Mouse (Mus musculus): ENCODE measurements around the gene Klk1b1. TPM values are rescaled to one million over a fixed set of nuclear protein-coding genes. Genes with fewer than 3 reads are reported as not detected.

Klk1b1 gene
- polyA plus RNA-seq (2016; fragmentation: Nextera tagmentation; extraction: Ambion mirVana), result not detected in 2 replicates

- no peaks in the 10 kb centered on the region for H3K4me1 ChIP-seq
- 71% methylated on average over 3 of the region's 3 CpGs for WGBS
- no peaks in the 10 kb centered on the region for H3K27me3 ChIP-seq
- H3K27ac ChIP-seq (replicated peaks), result no peak within 1 kb of the TSS
- no peak for ATAC-seq (ENCODE audit: low FRiP score, low read depth)
- no peaks in the 10 kb centered on the region for H3K36me3 ChIP-seq
- no peak within 1 kb of the TSS for H3K4me3 ChIP-seq
- no peaks in the 10 kb centered on the region for H3K9me3 ChIP-seq
- no peak within 1 kb of the TSS for H3K9ac ChIP-seq (replicated peaks)
- H3K4me2 ChIP-seq (replicated peaks), result no peak within 1 kb of the TSS
Measured at GRCm38 (mm10) chr7:43966451-43966850, at the start of gene Klk1b1. Gene Klk1b1, plus strand, starts transcription at chr7:43966751.

GRCm38 (mm10) chr7:43918426-43918825 is 48.1 kb upstream of the Klk1b1 start:
- Histone ChIP-seq H3K27ac (replicated peaks) (no peak overlapping the region), H3K27me3 (no peaks in the 10 kb centered on the region), H3K36me3 (no peaks in the 10 kb centered on the region), H3K4me1 (no peaks in the 10 kb centered on the region), H3K9ac (replicated peaks) (no peak overlapping the region), H3K9me3 (no peaks in the 10 kb centered on the region), H3K4me3 (no peak overlapping the region), H3K4me2 (replicated peaks) (no peak overlapping the region)
- no peak for ATAC-seq (ENCODE audit: low FRiP score, low read depth)
- WGBS, result 87% methylated on average over 13 of the region's 13 CpGs

- Histone ChIP-seq H3K4me2 (replicated peaks) (no peak overlapping the region), H3K9ac (replicated peaks) (no peak overlapping the region), H3K27me3 (no peaks in the 10 kb centered on the region), H3K9me3 (no peaks in the 10 kb centered on the region), H3K36me3 (no peaks in the 10 kb centered on the region), H3K4me1 (no peaks in the 10 kb centered on the region), H3K4me3 (no peak overlapping the region), H3K27ac (replicated peaks) (no peak overlapping the region)
- WGBS, result 78% methylated on average over 8 of the region's 8 CpGs
- ATAC-seq (ENCODE audit: low FRiP score, low read depth), result no peak
Measured at GRCm38 (mm10) chr7:43918871-43919270, 47.7 kb upstream of the Klk1b1 start.

GRCm38 (mm10) chr7:43919559-43920451 is 46.7 kb upstream of the Klk1b1 start:
- H3K36me3 ChIP-seq, result no peaks in the 10 kb centered on the region
- WGBS, result 36% methylated on average over 14 of the region's 14 CpGs
- H3K27me3 ChIP-seq, result no peaks in the 10 kb centered on the region

GRCm38 (mm10) chr7:43920582-43920981 is 46.0 kb upstream of the Klk1b1 start:
- Histone ChIP-seq H3K4me3 (no peak overlapping the region), H3K36me3 (no peaks in the 10 kb centered on the region), H3K9ac (replicated peaks) (no peak overlapping the region), H3K9me3 (no peaks in the 10 kb centered on the region), H3K4me2 (replicated peaks) (no peak overlapping the region), H3K4me1 (no peaks in the 10 kb centered on the region), H3K27ac (replicated peaks) (no peak overlapping the region), H3K27me3 (no peaks in the 10 kb centered on the region)
- no peak for ATAC-seq (ENCODE audit: low FRiP score, low read depth)
- 93% methylated on average over 3 of the region's 3 CpGs for WGBS

More at GRCm38 (mm10) chr7:43919559-43920451, 46.7 kb upstream of the Klk1b1 start:
- H3K4me3 ChIP-seq, result no peak overlapping the region
- H3K27ac ChIP-seq (replicated peaks), result no peak overlapping the region
- H3K9ac ChIP-seq (replicated peaks), result no peak overlapping the region
- no peaks in the 10 kb centered on the region for H3K4me1 ChIP-seq
- peak; percentile 90 for ATAC-seq (ENCODE audit: low FRiP score, low read depth)
- no peaks in the 10 kb centered on the region for H3K9me3 ChIP-seq
- no peak overlapping the region for H3K4me2 ChIP-seq (replicated peaks)

GRCm38 (mm10) chr7:43921087-43921486 is 45.5 kb upstream of the Klk1b1 start:
- H3K27ac ChIP-seq (replicated peaks), result no peak overlapping the region
- no peak for ATAC-seq (ENCODE audit: low FRiP score, low read depth)
- H3K9me3 ChIP-seq, result no peaks in the 10 kb centered on the region
- 83% methylated on average over 6 of the region's 6 CpGs for WGBS
- H3K4me3 ChIP-seq, result no peak overlapping the region
- no peaks in the 10 kb centered on the region for H3K36me3 ChIP-seq
- H3K4me2 ChIP-seq (replicated peaks), result no peak overlapping the region
- H3K9ac ChIP-seq (replicated peaks), result no peak overlapping the region
- H3K4me1 ChIP-seq, result no peaks in the 10 kb centered on the region
- H3K27me3 ChIP-seq, result no peaks in the 10 kb centered on the region

- no peak for ATAC-seq (ENCODE audit: low FRiP score, low read depth)
- Histone ChIP-seq H3K36me3 (no peaks in the 10 kb centered on the region), H3K9me3 (no peaks in the 10 kb centered on the region), H3K4me3 (no peak overlapping the region), H3K4me1 (no peaks in the 10 kb centered on the region), H3K4me2 (replicated peaks) (no peak overlapping the region), H3K9ac (replicated peaks) (no peak overlapping the region), H3K27me3 (no peaks in the 10 kb centered on the region), H3K27ac (replicated peaks) (no peak overlapping the region)
- WGBS, result 79% methylated on average over 2 of the region's 2 CpGs
Measured at GRCm38 (mm10) chr7:43921941-43922340, 44.6 kb upstream of the Klk1b1 start.

GRCm38 (mm10) chr7:43925985-43926384 is 40.6 kb upstream of the Klk1b1 start:
- Histone ChIP-seq H3K27me3 (no peaks in the 10 kb centered on the region), H3K27ac (replicated peaks) (no peak overlapping the region), H3K4me1 (no peaks in the 10 kb centered on the region), H3K9me3 (no peaks in the 10 kb centered on the region), H3K4me2 (replicated peaks) (no peak overlapping the region), H3K36me3 (no peaks in the 10 kb centered on the region), H3K9ac (replicated peaks) (no peak overlapping the region), H3K4me3 (no peak overlapping the region)
- no peak for ATAC-seq (ENCODE audit: low FRiP score, low read depth)
- 70% methylated on average over 5 of the region's 5 CpGs for WGBS

- Histone ChIP-seq H3K36me3 (no peaks in the 10 kb centered on the region), H3K27me3 (no peaks in the 10 kb centered on the region), H3K4me1 (no peaks in the 10 kb centered on the region), H3K4me2 (replicated peaks) (no peak overlapping the region), H3K9ac (replicated peaks) (no peak overlapping the region), H3K27ac (replicated peaks) (no peak overlapping the region), H3K9me3 (no peaks in the 10 kb centered on the region), H3K4me3 (no peak overlapping the region)
- no peak for ATAC-seq (ENCODE audit: low FRiP score, low read depth)
- WGBS, result 42% methylated on average over 4 of the region's 4 CpGs
Measured at GRCm38 (mm10) chr7:43928521-43928920, 38.0 kb upstream of the Klk1b1 start.

- H3K4me3 ChIP-seq, result no peak overlapping the region
- no peak overlapping the region for H3K9ac ChIP-seq (replicated peaks)
- no peaks in the 10 kb centered on the region for H3K4me1 ChIP-seq
- WGBS, result 70% methylated on average over 4 of the region's 4 CpGs
- H3K9me3 ChIP-seq, result no peaks in the 10 kb centered on the region
- no peak for ATAC-seq (ENCODE audit: low FRiP score, low read depth)
- H3K36me3 ChIP-seq, result no peaks in the 10 kb centered on the region
- no peaks in the 10 kb centered on the region for H3K27me3 ChIP-seq
- H3K27ac ChIP-seq (replicated peaks), result no peak overlapping the region
- no peak overlapping the region for H3K4me2 ChIP-seq (replicated peaks)
Measured at GRCm38 (mm10) chr7:43932337-43932736, 34.2 kb upstream of the Klk1b1 start.

GRCm38 (mm10) chr7:43933440-43933839 is 33.1 kb upstream of the Klk1b1 start, which contains the start of gene Klk15:
Gene Klk15, plus strand, starts transcription at chr7:43933740.
- Histone ChIP-seq H3K9ac (replicated peaks) (no peak within 1 kb of the TSS), H3K9me3 (no peaks in the 10 kb centered on the region)
- WGBS, result 94% methylated on average over 3 of the region's 3 CpGs

GRCm38 (mm10) chr7:43934747-43935146 is 31.8 kb upstream of the Klk1b1 start:
- no peak overlapping the region for H3K27ac ChIP-seq (replicated peaks)
- no peak overlapping the region for H3K4me2 ChIP-seq (replicated peaks)
- H3K4me3 ChIP-seq, result no peak overlapping the region
- no peak overlapping the region for H3K9ac ChIP-seq (replicated peaks)
- H3K36me3 ChIP-seq, result no peaks in the 10 kb centered on the region
- H3K4me1 ChIP-seq, result no peaks in the 10 kb centered on the region
- no peaks in the 10 kb centered on the region for H3K9me3 ChIP-seq
- H3K27me3 ChIP-seq, result no peaks in the 10 kb centered on the region
- WGBS, result 82% methylated on average over 3 of the region's 3 CpGs
- ATAC-seq (ENCODE audit: low FRiP score, low read depth), result no peak

More at GRCm38 (mm10) chr7:43933440-43933839, 33.1 kb upstream of the Klk1b1 start, which contains the start of gene Klk15:
- no peak for ATAC-seq (ENCODE audit: low FRiP score, low read depth)
- H3K4me1 ChIP-seq, result no peaks in the 10 kb centered on the region
- H3K36me3 ChIP-seq, result no peaks in the 10 kb centered on the region
- no peak within 1 kb of the TSS for H3K4me3 ChIP-seq
- H3K27ac ChIP-seq (replicated peaks), result no peak within 1 kb of the TSS
- no peak within 1 kb of the TSS for H3K4me2 ChIP-seq (replicated peaks)
- H3K27me3 ChIP-seq, result no peaks in the 10 kb centered on the region
